Mouse (Mus musculus) midbrain, embryonic 12.5 days (tissue): Measurements from ENCODE around the gene Sgo2a. TPM values are rescaled to one million over a fixed set of nuclear protein-coding genes. Genes with fewer than 3 reads are reported as not detected.

ENCODE experiments used
- ATAC-seq: fragments of 200-750 bp; cut with Nextera tagmentation; 2 replicates; pipeline ENCODE4 v1.8.0; 2017; ENCODE audit warnings: low read depth, moderate TSS enrichment, moderate library complexity; ENCODE audit not compliant: low FRiP score
- H3K27ac ChIP-seq: fragments of 300-500 bp; sonication (generic); replicated peaks from 2 replicates; pipeline ENCODE4 v1.5.1; 2016; ENCODE audit warnings: mild to moderate bottlenecking
- H3K27me3 ChIP-seq: fragments of 300-500 bp; sonication (generic); 2 replicates; pipeline ENCODE4 v1.6.1; 2016; ENCODE audit warnings: mild to moderate bottlenecking
- H3K36me3 ChIP-seq: fragments of 300-500 bp; sonication (generic); 2 replicates; pipeline ENCODE4 v1.6.1; 2016
- H3K4me1 ChIP-seq: fragments of 300-500 bp; sonication (generic); 2 replicates; pipeline ENCODE4 v1.6.1; 2016
- H3K4me2 ChIP-seq: fragments of 300-500 bp; sonication (generic); replicated peaks from 2 replicates; pipeline ENCODE4 v1.6.1; 2016; ENCODE audit warnings: mild to moderate bottlenecking, moderate library complexity
- H3K4me3 ChIP-seq: fragments of 300-500 bp; sonication (generic); 2 replicates; pipeline ENCODE4 v1.5.1; 2016; ENCODE audit warnings: mild to moderate bottlenecking
- H3K9ac ChIP-seq: fragments of 300-500 bp; sonication (generic); replicated peaks from 2 replicates; pipeline ENCODE4 v1.6.1; 2016; ENCODE audit warnings: mild to moderate bottlenecking, moderate library complexity
- H3K9me3 ChIP-seq: fragments of 300-500 bp; sonication (generic); 2 replicates; pipeline ENCODE4 v1.6.1; 2016; ENCODE audit warnings: mild to moderate bottlenecking
- WGBS: fragments of 180-500 bp; shearing (Covaris S2); methylation state at CpG from one replicate; pipeline ENCODE4 v1.1.7; 2016; 5-methylcytosine and 5-hydroxymethylcytosine counted together
- polyA plus RNA-seq: library from polyadenylated mRNA; unstranded; fragments of >200 nt; fragmentation: Nextera tagmentation; extraction: Ambion mirVana; gene quantifications from 2 replicates; pipeline ENCODE4 v1.2.1, GENCODE M21; 2016

The Sgo2a gene
- 21.7 and 23.5 TPM in 2 replicates for polyA plus RNA-seq

- WGBS, result 6% methylated on average over 30 of the region's 30 CpGs
- Histone ChIP-seq H3K4me3 (peak within 1 kb of the TSS; percentile 92), H3K9me3 (no peaks in the 10 kb centered on the region), H3K4me1 (peaks cover 14% of the 10 kb centered on the region), H3K27ac (peak within 1 kb of the TSS; percentile 86), H3K27me3 (no peaks in the 10 kb centered on the region), H3K36me3 (0 out of 2 replicates have a peak, but pooled peaks cover 9% of the 10 kb centered on the region), H3K4me2 (peak within 1 kb of the TSS; percentile 62), H3K9ac (peak within 1 kb of the TSS; percentile 77)
- ATAC-seq, result peak; percentile 98
These were observed at the start of gene Sgo2a for GRCm38 (mm10) chr1:57995432-57996132. Gene Sgo2a (plus strand): TSS chr1:57995971.

- Histone ChIP-seq H3K4me2 (no peak overlapping the region), H3K27me3 (no peaks in the 10 kb centered on the region), H3K4me1 (peaks cover 17% of the 10 kb centered on the region), H3K9ac (no peak overlapping the region), H3K9me3 (no peaks in the 10 kb centered on the region), H3K4me3 (no peak overlapping the region), H3K36me3 (peaks cover 9% of the 10 kb centered on the region; the same call in 1 of the 2 replicates), H3K27ac (0 out of 2 replicates have a peak overlapping the region, but pooled peaks have one; percentile 1)
- 19% methylated on average over 2 of the region's 2 CpGs for WGBS
- no peak for ATAC-seq
These were observed 48.0 kb upstream of the Sgo2a start for GRCm38 (mm10) chr1:57947552-57948347.

- no peak overlapping the region for H3K4me3 ChIP-seq
- no peak overlapping the region for H3K4me2 ChIP-seq
- H3K4me1 ChIP-seq, result peaks cover 17% of the 10 kb centered on the region
- H3K36me3 ChIP-seq, result no peaks in the 10 kb centered on the region
- H3K9me3 ChIP-seq, result no peaks in the 10 kb centered on the region
- no peak overlapping the region for H3K9ac ChIP-seq
- no peaks in the 10 kb centered on the region for H3K27me3 ChIP-seq
- no peak for ATAC-seq
- no peak overlapping the region for H3K27ac ChIP-seq
- WGBS, result 6% methylated on average over 1 of the region's 1 CpGs
These were observed 46.6 kb upstream of the Sgo2a start for GRCm38 (mm10) chr1:57949195-57949594.

- H3K4me1 ChIP-seq, result peaks cover 17% of the 10 kb centered on the region
- no peaks in the 10 kb centered on the region for H3K27me3 ChIP-seq
- H3K4me2 ChIP-seq, result no peak overlapping the region
- ATAC-seq, result no peak
- no peak overlapping the region for H3K9ac ChIP-seq
- H3K36me3 ChIP-seq, result no peaks in the 10 kb centered on the region
- no peaks in the 10 kb centered on the region for H3K9me3 ChIP-seq
- 65% methylated on average over 5 of the region's 5 CpGs for WGBS
- no peak overlapping the region for H3K27ac ChIP-seq
- no peak overlapping the region for H3K4me3 ChIP-seq
These were observed 46.1 kb upstream of the Sgo2a start for GRCm38 (mm10) chr1:57949716-57950115.

GRCm38 (mm10) chr1:57952509-57952908 is 43.3 kb upstream of the Sgo2a start:
- 93% methylated on average over 4 of the region's 4 CpGs for WGBS

GRCm38 (mm10) chr1:57953586-57954375 is 42.0 kb upstream of the Sgo2a start:
- no peaks in the 10 kb centered on the region for H3K9me3 ChIP-seq
- no peak overlapping the region for H3K9ac ChIP-seq
- H3K27ac ChIP-seq, result 0 out of 2 replicates have a peak overlapping the region, but pooled peaks have one; percentile 35
- H3K27me3 ChIP-seq, result no peaks in the 10 kb centered on the region
- no peak for ATAC-seq
- 0 out of 2 replicates have a peak, but pooled peaks cover 5% of the 10 kb centered on the region for H3K4me1 ChIP-seq
- H3K4me3 ChIP-seq, result no peak overlapping the region
- WGBS, result 83% methylated on average over 16 of the region's 16 CpGs
- no peak overlapping the region for H3K4me2 ChIP-seq
- peaks cover 19% of the 10 kb centered on the region for H3K36me3 ChIP-seq

More at GRCm38 (mm10) chr1:57952509-57952908, 43.3 kb upstream of the Sgo2a start:
- Histone ChIP-seq H3K4me2 (no peak overlapping the region), H3K36me3 (peaks cover 17% of the 10 kb centered on the region), H3K9ac (no peak overlapping the region), H3K4me1 (peaks cover 13% of the 10 kb centered on the region), H3K27me3 (no peaks in the 10 kb centered on the region), H3K9me3 (no peaks in the 10 kb centered on the region), H3K27ac (no peak overlapping the region), H3K4me3 (no peak overlapping the region)
- no peak for ATAC-seq

- Histone ChIP-seq H3K27me3 (no peaks in the 10 kb centered on the region), H3K27ac (no peak overlapping the region), H3K4me2 (no peak overlapping the region), H3K36me3 (peaks cover 24% of the 10 kb centered on the region), H3K4me3 (no peak overlapping the region), H3K9ac (no peak overlapping the region), H3K9me3 (no peaks in the 10 kb centered on the region), H3K4me1 (0 out of 2 replicates have a peak, but pooled peaks cover 5% of the 10 kb centered on the region)
- WGBS, result 94% methylated on average over 5 of the region's 5 CpGs
- no peak for ATAC-seq
These were observed 41.4 kb upstream of the Sgo2a start for GRCm38 (mm10) chr1:57954376-57954765.

GRCm38 (mm10) chr1:57955774-57956173 is 40.0 kb upstream of the Sgo2a start:
- 96% methylated on average over 1 of the region's 1 CpGs for WGBS
- H3K9ac ChIP-seq, result no peak overlapping the region
- H3K4me1 ChIP-seq, result 0 out of 2 replicates have a peak, but pooled peaks cover 5% of the 10 kb centered on the region
- no peaks in the 10 kb centered on the region for H3K27me3 ChIP-seq
- peaks cover 29% of the 10 kb centered on the region for H3K36me3 ChIP-seq
- no peak overlapping the region for H3K4me2 ChIP-seq
- no peaks in the 10 kb centered on the region for H3K9me3 ChIP-seq
- no peak overlapping the region for H3K27ac ChIP-seq
- H3K4me3 ChIP-seq, result no peak overlapping the region
- ATAC-seq, result no peak

GRCm38 (mm10) chr1:57969327-57970271 is 26.2 kb upstream of the Sgo2a start:
- peak; percentile 98 for ATAC-seq
- peak overlapping the region; percentile 71 for H3K27ac ChIP-seq

GRCm38 (mm10) chr1:57971588-57971987 is 24.2 kb upstream of the Sgo2a start:
- 86% methylated on average over 2 of the region's 2 CpGs for WGBS
- no peak for ATAC-seq
- Histone ChIP-seq H3K27ac (no peak overlapping the region), H3K4me3 (no peak overlapping the region), H3K9me3 (no peaks in the 10 kb centered on the region), H3K36me3 (no peaks in the 10 kb centered on the region; the same call in 1 of the 2 replicates), H3K9ac (no peak overlapping the region), H3K4me2 (no peak overlapping the region), H3K4me1 (peaks cover 12% of the 10 kb centered on the region), H3K27me3 (no peaks in the 10 kb centered on the region)

More at GRCm38 (mm10) chr1:57969327-57970271, 26.2 kb upstream of the Sgo2a start:
- Histone ChIP-seq H3K36me3 (peaks cover 5% of the 10 kb centered on the region), H3K4me1 (peaks cover 12% of the 10 kb centered on the region), H3K4me2 (peak overlapping the region; percentile 78), H3K4me3 (peak overlapping the region; percentile 77), H3K27me3 (no peaks in the 10 kb centered on the region), H3K9ac (peak overlapping the region; percentile 77), H3K9me3 (no peaks in the 10 kb centered on the region)
- WGBS, result under 1% methylated on average over 64 of the region's 65 CpGs

GRCm38 (mm10) chr1:57976860-57977259 is 18.9 kb upstream of the Sgo2a start:
- H3K4me3 ChIP-seq, result no peak overlapping the region
- no peaks in the 10 kb centered on the region for H3K4me1 ChIP-seq
- ATAC-seq, result no peak
- no peaks in the 10 kb centered on the region for H3K36me3 ChIP-seq
- H3K4me2 ChIP-seq, result no peak overlapping the region
- no peaks in the 10 kb centered on the region for H3K27me3 ChIP-seq
- no peak overlapping the region for H3K9ac ChIP-seq
- no peak overlapping the region for H3K27ac ChIP-seq
- WGBS, result 87% methylated on average over 3 of the region's 3 CpGs
- H3K9me3 ChIP-seq, result no peaks in the 10 kb centered on the region
